Mouse (Mus musculus) erythroblast, embryonic 14.5 days (primary cell): ENCODE results near the gene Sh3pxd2a.

Source experiments
- GATA1 ChIP-seq: IDR thresholded peaks from 2 replicates; pipeline ENCODE4 v1.6.1; 2012; ENCODE audit warnings: low read length, inconsistent platforms, mixed read lengths
- TAL1 ChIP-seq: IDR thresholded peaks from 3 replicates; pipeline ENCODE4 v1.6.1; 2012; ENCODE audit warnings: low read length, inconsistent platforms, mixed read lengths

GRCm38 (mm10) chr19:47221500-47222153 is 242.6 kb downstream of the Sh3pxd2a start:
- TF ChIP-seq TAL1, result no peak
- TF ChIP-seq GATA1, result no peak
